Mouse (Mus musculus) erythroid progenitor cell, adult 5-6 weeks (primary cell): ENCODE data around the gene Rgs16. TPM values are rescaled to one million over a fixed set of nuclear protein-coding genes. Genes with fewer than 3 reads are reported as not detected.

ENCODE experiments used
- ATAC-seq: replicated peaks from 2 replicates; pipeline ENCODE4 v1.8.0; 2016; ENCODE audit warnings: moderate number of reproducible peaks, mild to moderate bottlenecking, moderate TSS enrichment, inconsistent platforms; ENCODE audit not compliant: poor library complexity, low FRiP score, severe bottlenecking
- total RNA-seq, 2 experiments: library from RNA; stranded (forward) in 1 of 2; stranded (reverse) in 1 of 2; fragments of 150-400 nt in 1 of 2; fragments of 186-747, 209-891 nt in 1 of 2; gene quantifications; 2 replicates each; pipeline versions ENCODE4 v1.2.3 to v1.2.4; 2015 to 2017; ENCODE audit warnings: low replicate concordance in 2 of 2

Rgs16 gene
- total RNA-seq, 2 experiments from 2014 or later: not detected

GRCm38 (mm10) chr1:153712633-153713032 is 27.5 kb upstream of the Rgs16 start:
- no peak for ATAC-seq

- no peak for ATAC-seq
Measured at GRCm38 (mm10) chr1:153717990-153718389, 22.2 kb upstream of the Rgs16 start.

DNA sequence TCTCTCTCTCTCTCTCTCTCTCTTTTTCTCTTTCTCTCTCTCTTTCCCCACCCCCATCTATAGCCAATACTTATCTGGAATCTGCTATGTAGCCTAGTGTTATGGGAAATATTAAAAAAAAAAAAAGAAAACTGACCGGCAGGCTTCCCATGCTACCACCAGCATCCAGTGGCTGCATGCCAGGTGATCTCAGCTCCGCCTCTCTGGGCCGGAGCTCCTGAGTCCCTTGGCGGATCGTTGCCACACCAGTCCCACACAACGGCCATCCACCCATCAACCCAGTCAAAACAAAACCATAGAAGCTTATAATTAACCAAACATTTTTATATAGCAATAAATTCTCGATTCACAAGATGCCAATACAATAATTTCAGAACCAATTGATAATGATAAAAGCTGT is 19.2 kb upstream of the Rgs16 start:
- ATAC-seq: no peak

DNA sequence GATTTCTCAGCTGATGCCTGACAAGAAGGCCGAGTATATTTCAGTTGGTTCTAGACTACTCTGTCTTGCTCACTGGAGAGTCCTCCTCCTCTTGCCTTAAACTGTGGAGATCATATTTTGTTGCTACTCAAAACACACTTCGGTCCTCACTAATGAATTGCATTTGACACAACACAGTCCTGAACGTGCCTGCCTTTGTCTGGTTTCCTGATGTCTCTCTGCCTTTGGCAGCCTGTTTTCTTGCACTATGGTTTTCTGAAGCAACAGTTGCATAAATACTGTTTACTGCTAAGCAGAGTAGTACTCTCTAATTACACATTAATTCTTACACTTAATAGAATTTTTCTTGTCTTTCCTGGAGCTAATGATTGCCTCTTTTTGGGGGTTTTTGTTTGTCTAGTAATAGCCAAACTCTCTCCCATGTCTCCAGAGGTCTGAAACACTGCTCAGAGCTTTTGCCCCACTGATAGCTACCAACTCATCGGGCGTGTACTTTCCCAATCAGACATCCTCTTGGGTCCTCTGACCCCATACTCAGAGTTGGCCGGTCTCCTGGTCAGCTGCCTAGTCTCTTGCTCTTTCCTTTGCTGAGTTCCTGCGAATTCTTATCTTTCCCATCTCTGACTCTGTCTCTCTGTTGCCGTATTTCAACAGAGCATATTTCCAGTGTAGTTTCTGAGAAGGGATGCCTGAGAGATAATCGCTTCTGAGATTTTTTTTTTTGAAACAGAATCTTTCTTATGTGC is 18.4 kb upstream of the Rgs16 start:
- ATAC-seq: no peak

- ATAC-seq: no peak
Measured at GRCm38 (mm10) chr1:153723426-153723825, 16.7 kb upstream of the Rgs16 start.

DNA sequence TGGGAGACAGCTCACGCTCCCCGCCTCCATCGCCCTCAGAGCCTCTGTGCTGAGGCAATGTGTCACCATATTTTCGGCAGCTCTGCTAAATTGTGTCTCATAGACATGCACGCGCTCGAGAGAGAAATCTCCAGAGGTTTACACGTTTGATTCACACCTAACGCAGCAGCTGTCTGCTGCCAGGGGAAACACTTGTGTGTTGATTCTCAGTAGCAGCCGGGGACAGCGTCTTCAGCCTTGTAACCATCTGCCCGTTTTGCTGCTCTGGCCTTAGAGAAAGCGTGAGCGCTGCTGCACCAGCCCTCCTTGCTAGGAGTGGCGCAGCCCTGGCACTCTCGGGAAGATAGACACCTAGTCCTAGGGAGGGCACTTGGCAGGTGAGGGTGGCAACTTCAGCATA is 13.5 kb upstream of the Rgs16 start:
- no peak for ATAC-seq

DNA sequence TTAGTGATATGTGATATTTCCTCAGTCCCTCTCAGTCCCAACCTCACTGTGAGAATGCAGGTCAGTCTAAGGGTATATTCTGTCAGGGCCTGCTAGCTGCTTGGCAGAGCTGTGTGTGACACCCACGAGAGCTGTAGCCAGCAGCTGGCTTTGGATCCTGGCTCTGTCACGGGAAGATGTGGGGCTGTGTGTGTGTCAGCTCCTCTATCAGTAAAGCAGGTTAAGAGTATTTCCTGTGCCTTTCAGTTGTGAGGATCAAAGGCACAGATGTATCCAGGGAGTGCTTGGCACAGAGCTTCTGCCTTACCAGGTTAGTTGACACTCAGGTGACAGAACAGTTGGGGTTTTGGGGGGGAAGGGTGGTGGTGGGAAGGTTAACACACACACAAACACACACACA is 10.3 kb upstream of the Rgs16 start:
- no peak for ATAC-seq

- ATAC-seq: no peak
Measured at GRCm38 (mm10) chr1:153730671-153731070, 9.5 kb upstream of the Rgs16 start.

GRCm38 (mm10) chr1:153733181-153733580 is 7.0 kb upstream of the Rgs16 start:
- ATAC-seq: no peak

GRCm38 (mm10) chr1:153734866-153735265 is 5.3 kb upstream of the Rgs16 start:
- no peak for ATAC-seq

- ATAC-seq: no peak
Measured at GRCm38 (mm10) chr1:153736096-153736495, 4.1 kb upstream of the Rgs16 start.

DNA sequence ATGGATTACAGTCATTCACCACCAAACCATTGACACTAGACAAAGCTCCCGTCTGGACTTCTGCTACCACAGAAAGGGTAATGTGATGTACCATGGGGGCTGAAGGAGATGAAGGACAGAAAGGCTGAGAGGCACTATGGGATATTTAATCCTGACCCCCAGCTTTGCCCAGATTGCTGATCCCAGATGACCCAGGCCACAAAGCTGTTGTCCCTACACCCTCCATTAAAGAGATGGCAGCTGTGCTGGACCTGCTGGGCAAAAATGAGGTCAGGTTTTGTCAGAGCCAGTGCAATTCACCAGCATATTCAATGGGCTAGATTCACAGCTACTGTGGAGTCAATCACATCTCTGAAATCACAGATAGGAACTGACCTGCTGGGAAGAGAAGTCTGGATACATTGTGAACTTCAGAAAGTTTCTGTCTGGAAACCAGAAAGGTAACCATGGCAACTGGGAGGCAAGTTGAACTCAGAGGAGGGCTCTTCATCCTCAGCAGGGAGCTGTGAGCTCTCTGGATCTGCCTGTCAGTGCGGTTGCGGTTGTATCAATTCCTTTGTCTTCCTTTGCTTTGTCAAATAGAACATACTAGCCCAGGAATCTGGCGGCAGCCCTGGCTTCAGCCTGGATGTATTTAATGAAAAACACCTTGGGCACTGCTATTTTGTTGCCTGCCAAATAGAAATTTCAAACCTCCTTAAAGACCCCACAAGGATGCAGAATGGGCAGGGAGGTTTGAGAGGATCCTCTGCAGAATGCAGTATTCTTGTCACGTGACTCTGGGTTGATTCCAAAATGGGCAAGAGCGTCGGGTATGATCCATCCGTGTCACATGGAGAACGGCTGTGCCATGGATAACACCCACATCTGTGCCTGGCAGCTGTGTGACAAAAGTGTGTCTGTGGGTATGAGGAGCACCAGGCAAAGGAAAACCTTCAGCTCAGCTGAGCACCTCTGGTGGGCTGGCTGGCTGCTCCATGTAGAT is 2.8 kb upstream of the Rgs16 start:
- no peak for ATAC-seq

- no peak for ATAC-seq
Measured at GRCm38 (mm10) chr1:153739437-153740015, 623 bp upstream of the Rgs16 start.

GRCm38 (mm10) chr1:153740775-153741400 is 739 bp downstream of the Rgs16 start:
- no peak for ATAC-seq

DNA sequence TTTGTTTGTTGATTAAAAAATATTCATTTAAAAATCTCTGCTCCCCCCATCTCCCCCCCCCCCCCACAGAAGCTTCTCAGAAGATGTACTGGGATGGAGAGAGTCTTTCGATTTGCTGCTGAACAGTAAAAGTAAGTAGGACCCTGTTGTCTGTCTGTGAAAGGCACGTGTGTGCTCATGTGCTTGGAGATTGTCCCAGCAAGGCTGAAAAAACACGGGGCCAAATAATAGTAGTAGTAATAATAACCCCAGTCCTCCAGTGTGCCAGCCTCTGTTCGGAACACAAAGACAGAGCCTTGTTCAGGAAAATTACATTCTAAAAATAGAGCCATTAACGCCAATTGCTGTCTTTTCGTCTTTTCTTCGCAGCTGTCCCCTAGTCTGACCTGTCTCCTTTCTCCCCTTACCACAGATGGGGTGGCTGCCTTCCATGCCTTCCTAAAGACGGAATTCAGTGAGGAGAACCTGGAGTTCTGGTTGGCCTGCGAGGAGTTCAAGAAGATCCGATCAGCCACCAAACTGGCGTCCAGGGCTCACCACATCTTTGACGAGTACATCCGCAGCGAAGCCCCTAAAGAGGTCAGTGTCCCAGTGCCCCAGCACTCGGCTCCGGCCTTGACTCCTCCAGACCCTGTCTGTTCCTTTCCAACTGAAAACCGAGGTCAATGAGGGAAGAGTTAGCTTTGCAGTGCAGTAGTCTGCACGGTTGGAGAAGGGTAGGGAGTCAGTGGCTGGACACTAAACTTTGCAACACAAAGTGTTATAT is 1.6 kb downstream of the Rgs16 start:
- ATAC-seq: no peak

- ATAC-seq: no peak
Measured at GRCm38 (mm10) chr1:153742374-153743155, 2.4 kb downstream of the Rgs16 start.

DNA sequence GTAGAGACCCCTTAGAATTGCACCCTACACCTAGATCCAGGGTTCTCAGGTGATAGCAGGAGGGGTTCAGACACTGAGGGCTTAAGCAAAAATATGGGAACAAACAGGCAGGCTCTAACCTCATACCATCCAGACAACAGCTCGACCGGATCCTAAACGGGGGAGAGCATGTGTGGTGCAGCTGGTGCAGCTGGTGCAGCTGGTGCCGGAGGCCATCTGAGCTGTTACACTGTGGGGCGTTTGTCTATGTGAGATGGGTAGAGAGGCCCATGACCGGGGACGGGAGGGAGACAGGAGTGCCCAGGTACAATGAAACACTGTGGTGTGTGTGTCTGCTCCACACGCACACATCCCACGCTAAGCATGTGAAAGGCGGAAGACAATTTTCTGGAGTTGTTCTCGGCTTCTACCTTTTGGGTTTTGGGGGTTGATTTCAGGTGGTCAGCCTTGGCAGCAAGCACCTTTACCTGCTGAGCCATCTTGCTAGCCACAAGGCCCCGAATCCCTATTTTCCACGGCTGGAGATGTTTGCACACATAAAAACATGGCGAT is 6.0 kb downstream of the Rgs16 start:
- ATAC-seq: no peak

DNA sequence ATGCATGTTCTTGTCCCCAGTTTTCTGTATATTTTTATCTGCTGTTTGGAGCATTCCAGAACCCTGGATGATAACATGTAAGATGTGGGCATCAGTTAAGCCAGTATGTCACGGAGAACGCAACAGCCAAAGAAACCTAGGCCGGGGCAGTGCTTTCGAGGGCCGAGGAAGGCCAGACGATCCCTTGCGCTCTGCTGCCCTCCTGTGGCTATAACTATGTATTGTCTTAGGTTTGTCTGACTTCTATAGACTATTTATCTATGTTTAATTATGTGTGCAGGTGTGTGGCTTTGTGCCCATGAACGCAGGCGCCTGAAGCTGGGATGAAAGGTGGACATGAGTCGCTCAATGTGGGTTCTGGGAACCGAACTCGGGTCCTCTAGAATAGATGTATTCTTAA is 6.6 kb downstream of the Rgs16 start:
- 0 out of 2 replicates have a peak, but pooled peaks have one; percentile 26 for ATAC-seq
